Mouse (Mus musculus) midbrain, embryonic 11.5 days (tissue): ENCODE measurements at regions not wholly inside any gene's neighbourhood (a gene's known extent, or its start where the extent isn't known, plus 50 kb on each side); places are given as distances from the start of the nearest gene placed in this dataset.

Experiments
- ATAC-seq: fragments of 200-750 bp; cut with Nextera tagmentation; 2 replicates; pipeline ENCODE4 v1.8.0; 2017; ENCODE audit warnings: moderate TSS enrichment, moderate library complexity; ENCODE audit not compliant: low FRiP score
- DNase-seq: peaks from one replicate; pipeline ENCODE4 v3.0.0; 2015; ENCODE audit warnings: low spot score; ENCODE audit errors: missing footprints
- H3K27ac ChIP-seq: fragments of 300-500 bp; sonication (generic); 2 replicates; pipeline ENCODE4 v1.5.1; 2014; ENCODE audit warnings: low read depth, low read length
- H3K27me3 ChIP-seq: fragments of 300-500 bp; sonication (generic); 2 replicates; pipeline ENCODE4 v1.6.1; 2014; ENCODE audit warnings: mild to moderate bottlenecking, low read length, moderate library complexity, mixed read lengths; ENCODE audit not compliant: control insufficient read depth, insufficient read depth
- H3K36me3 ChIP-seq: fragments of 300-500 bp; sonication (generic); 2 replicates; pipeline ENCODE4 v1.6.1; 2014; ENCODE audit warnings: mild to moderate bottlenecking, low read length, moderate library complexity, mixed read lengths; ENCODE audit not compliant: control insufficient read depth, insufficient read depth
- H3K4me1 ChIP-seq: fragments of 300-500 bp; sonication (generic); 2 replicates; pipeline ENCODE4 v1.6.1; 2014; ENCODE audit warnings: low read length; ENCODE audit not compliant: control insufficient read depth, insufficient read depth
- H3K4me2 ChIP-seq: fragments of 300-500 bp; sonication (generic); 2 replicates; pipeline ENCODE4 v1.6.1; 2014; ENCODE audit warnings: mild to moderate bottlenecking, moderate library complexity
- H3K4me3 ChIP-seq: fragments of 300-500 bp; sonication (generic); 2 replicates; pipeline ENCODE4 v1.5.1; 2014; ENCODE audit warnings: low read depth, low read length
- H3K9ac ChIP-seq: fragments of 300-500 bp; sonication (generic); 2 replicates; pipeline ENCODE4 v1.6.1; 2014; ENCODE audit warnings: low read length
- H3K9me3 ChIP-seq: fragments of 300-500 bp; sonication (generic); 2 replicates; pipeline ENCODE4 v1.6.1; 2016; ENCODE audit warnings: low read length; ENCODE audit not compliant: control insufficient read depth
- WGBS: fragments of 180-500 bp; shearing (Covaris S2); extraction: QIAGEN DNeasy Blood & Tissue Kit; methylation state at CpG from one replicate; pipeline ENCODE4 v1.1.7; 2014; 5-methylcytosine and 5-hydroxymethylcytosine counted together

DNA sequence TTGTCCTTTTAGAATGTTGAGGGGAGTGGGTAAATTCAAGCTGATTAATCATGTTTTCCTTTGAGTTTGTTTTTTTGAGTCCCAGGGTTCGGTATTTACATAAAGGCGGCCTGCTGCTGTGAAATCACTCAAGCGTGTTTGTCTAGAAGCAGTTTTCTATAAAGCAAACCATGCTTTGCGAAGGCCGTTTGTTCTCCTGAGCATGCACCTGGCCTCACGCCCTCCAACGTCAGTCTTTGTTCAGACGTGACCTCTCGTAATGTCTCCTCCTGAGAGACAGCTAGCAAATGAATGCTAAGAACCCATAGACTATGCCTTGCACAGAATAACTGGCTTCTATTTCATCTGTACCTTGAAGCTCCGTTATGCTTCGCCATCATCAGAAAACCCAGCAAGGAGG, 92.8 kb upstream of the Kcnk2 start:
- 32% methylated on average over 11 of the region's 11 CpGs for WGBS
- H3K9me3 ChIP-seq, result no peaks in the 10 kb centered on the region
- no peak overlapping the region for H3K4me2 ChIP-seq
- H3K4me1 ChIP-seq, result peaks cover 2% of the 10 kb centered on the region; the same call in 1 of the 2 replicates
- no peaks in the 10 kb centered on the region for H3K36me3 ChIP-seq
- no peak overlapping the region for H3K9ac ChIP-seq
- no peak for ATAC-seq
- no peak overlapping the region for H3K27ac ChIP-seq
- H3K4me3 ChIP-seq, result no peak overlapping the region
- DNase-seq, result no peak
- no peaks in the 10 kb centered on the region for H3K27me3 ChIP-seq

DNA sequence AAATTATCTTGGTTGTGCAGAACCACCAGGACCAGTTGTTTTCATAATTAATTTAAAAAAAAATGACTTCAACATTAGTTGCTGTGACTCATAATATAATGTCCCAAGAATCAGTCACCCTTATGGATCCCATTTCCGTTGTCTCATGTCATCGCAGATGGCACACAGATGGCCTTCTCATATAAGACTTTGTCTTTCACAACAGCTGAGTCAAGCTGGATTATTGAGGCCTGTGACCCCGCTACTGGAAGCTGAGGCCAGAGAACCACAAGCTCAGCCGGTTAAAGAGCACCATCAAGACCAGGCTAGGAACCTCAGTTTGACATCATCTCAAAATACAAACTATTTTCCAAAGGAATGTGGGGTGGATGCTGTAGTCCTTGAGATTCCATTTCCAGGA, 83.3 kb upstream of the Kcnk2 start:
- DNase-seq, result no peak
- 92% methylated on average over 4 of the region's 4 CpGs for WGBS
- Histone ChIP-seq H3K36me3 (no peaks in the 10 kb centered on the region), H3K27me3 (no peaks in the 10 kb centered on the region), H3K4me3 (no peak overlapping the region), H3K27ac (no peak overlapping the region), H3K9ac (no peak overlapping the region), H3K4me1 (no peaks in the 10 kb centered on the region), H3K4me2 (no peak overlapping the region), H3K9me3 (no peaks in the 10 kb centered on the region)
- ATAC-seq, result no peak

DNA sequence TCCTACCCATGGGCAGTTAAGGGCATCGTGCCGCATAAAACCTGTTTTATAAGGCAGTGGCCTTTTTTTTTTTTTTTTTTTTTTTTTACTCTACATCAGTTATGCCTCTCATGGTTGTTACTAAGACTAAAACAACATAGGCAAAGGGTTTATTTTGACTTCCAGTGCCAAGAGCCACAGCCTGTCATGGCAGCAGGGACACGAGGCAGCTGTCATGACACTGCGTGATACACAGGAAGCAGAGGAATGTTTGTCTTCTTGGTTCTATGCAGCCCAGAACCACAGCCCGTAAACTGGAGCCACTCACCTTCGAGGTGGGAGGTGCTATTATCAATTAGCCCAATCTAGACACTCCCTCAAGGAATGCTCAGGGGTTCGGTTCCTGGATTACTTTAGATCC, 81.3 kb upstream of the Kcnk2 start:
- Histone ChIP-seq H3K36me3 (no peaks in the 10 kb centered on the region), H3K4me2 (no peak overlapping the region), H3K4me3 (no peak overlapping the region), H3K4me1 (no peaks in the 10 kb centered on the region), H3K9ac (no peak overlapping the region), H3K27ac (no peak overlapping the region), H3K9me3 (no peaks in the 10 kb centered on the region), H3K27me3 (no peaks in the 10 kb centered on the region)
- WGBS, result 82% methylated on average over 7 of the region's 7 CpGs
- no peak for DNase-seq
- ATAC-seq, result no peak

DNA sequence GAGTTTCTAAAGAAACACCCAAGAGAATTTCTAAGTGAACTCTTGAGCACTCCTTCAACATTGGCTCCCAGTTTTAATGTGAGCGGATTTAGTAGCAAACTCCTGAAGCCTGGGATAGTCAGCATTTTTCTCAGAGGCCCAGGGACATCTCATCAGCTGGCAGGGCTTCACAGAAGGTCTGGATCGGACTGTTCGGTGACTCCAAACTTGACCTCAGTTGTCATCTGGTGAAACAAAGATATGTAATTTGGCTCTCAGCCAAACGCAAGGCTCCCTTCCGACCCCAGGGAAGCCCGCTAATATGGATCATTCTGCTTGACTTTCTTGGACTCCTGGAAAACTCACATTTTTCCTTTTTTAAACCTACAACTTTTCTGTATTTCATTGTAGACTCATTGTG, 76.0 kb upstream of the Kcnk2 start:
- WGBS, result 86% methylated on average over 6 of the region's 6 CpGs
- Histone ChIP-seq H3K9me3 (no peaks in the 10 kb centered on the region), H3K4me1 (no peaks in the 10 kb centered on the region), H3K4me2 (no peak overlapping the region), H3K27me3 (no peaks in the 10 kb centered on the region), H3K27ac (no peak overlapping the region), H3K9ac (no peak overlapping the region), H3K4me3 (no peak overlapping the region), H3K36me3 (no peaks in the 10 kb centered on the region)
- no peak for DNase-seq
- ATAC-seq, result no peak

DNA sequence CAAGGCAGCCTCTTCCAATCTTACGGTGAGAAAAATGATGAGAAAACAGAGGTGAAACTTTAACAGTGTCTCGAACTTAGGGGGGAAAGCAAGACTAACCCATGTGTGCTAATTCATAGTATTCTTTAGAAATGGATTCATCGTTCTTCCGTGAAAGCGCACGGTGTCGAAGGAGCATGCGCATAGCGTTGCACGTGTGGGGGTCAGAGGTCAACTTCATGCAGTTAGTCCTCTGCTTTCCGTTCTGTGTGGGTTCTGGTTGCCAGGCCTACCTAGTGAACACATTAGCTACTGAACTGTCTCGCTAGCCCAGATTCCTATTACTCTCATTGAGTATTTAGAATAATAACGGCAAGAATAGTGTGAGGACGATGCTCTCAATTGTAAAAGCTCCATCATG, 74.7 kb upstream of the Kcnk2 start:
- H3K27me3 ChIP-seq, result no peaks in the 10 kb centered on the region
- 94% methylated on average over 14 of the region's 14 CpGs for WGBS
- DNase-seq (no peak), ATAC-seq (no peak)
- H3K4me1 ChIP-seq, result no peaks in the 10 kb centered on the region
- H3K36me3 ChIP-seq, result no peaks in the 10 kb centered on the region
- no peak overlapping the region for H3K4me3 ChIP-seq
- no peak overlapping the region for H3K27ac ChIP-seq
- H3K4me2 ChIP-seq, result no peak overlapping the region
- no peak overlapping the region for H3K9ac ChIP-seq
- no peaks in the 10 kb centered on the region for H3K9me3 ChIP-seq

DNA sequence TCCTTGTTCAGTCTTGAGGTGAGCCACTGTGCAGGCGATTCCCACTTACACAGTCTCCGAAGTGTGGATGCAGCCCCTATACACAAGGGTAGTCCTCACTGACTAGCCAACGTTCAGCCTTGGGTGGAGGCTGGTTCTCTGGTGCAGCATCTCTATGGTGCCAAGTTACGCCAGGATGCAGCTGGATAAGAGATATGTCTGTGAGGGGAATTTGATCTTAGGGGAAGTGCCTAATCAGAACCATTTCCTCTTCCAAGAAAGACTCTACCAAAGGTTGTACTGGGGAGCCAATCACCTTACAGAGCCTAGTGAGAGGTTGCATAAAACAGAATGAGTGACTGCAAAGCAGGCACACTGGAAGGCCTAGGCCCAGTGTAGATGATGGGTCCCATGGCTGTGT, 71.0 kb upstream of the Kcnk2 start:
- Histone ChIP-seq H3K9ac (no peak overlapping the region), H3K9me3 (no peaks in the 10 kb centered on the region), H3K4me2 (no peak overlapping the region), H3K27me3 (no peaks in the 10 kb centered on the region), H3K4me1 (no peaks in the 10 kb centered on the region), H3K4me3 (no peak overlapping the region), H3K27ac (no peak overlapping the region), H3K36me3 (no peaks in the 10 kb centered on the region)
- WGBS, result 90% methylated on average over 4 of the region's 4 CpGs
- DNase-seq (no peak), ATAC-seq (no peak)

DNA sequence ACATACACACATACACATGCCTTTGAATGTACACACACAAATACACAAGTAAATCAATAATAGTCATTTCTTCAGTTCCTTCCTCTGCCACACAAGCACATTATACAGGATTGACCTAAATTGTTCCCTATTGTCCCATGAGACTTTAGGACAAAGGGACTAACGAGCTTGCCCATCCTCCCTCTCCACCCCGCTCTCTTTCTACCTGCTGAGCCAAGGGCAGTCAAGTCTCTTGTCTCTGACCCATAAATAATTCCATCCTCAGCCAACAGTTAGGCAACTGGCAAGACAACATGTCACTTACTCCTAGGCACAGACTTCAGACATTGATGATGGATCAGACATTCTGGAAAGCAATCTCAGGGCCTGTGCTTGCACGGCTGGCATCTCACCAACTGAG, 56.3 kb upstream of the Kcnk2 start:
- no peak for DNase-seq
- Histone ChIP-seq H3K4me3 (no peak overlapping the region), H3K27ac (no peak overlapping the region), H3K36me3 (no peaks in the 10 kb centered on the region), H3K9ac (no peak overlapping the region), H3K4me1 (no peaks in the 10 kb centered on the region), H3K27me3 (no peaks in the 10 kb centered on the region), H3K4me2 (no peak overlapping the region), H3K9me3 (no peaks in the 10 kb centered on the region)
- ATAC-seq, result no peak
- 71% methylated on average over 3 of the region's 3 CpGs for WGBS
